Mouse (Mus musculus) heart, postnatal 10 days (tissue): Measurements from ENCODE around the gene Fam228b. TPM values are rescaled to one million over a fixed set of nuclear protein-coding genes. Genes with fewer than 3 reads are reported as not detected.
"Not testable (repeated sequence)": the region's sequence is repeated elsewhere in the genome, so short reads cannot be mapped to it uniquely, and the experiment has no call there.

Experiments
- DNase-seq, 2 experiments: peaks; one replicate each; pipeline ENCODE4 v3.0.0; 2021
- intact Hi-C: fragments of 180-260 bp; cut with DNase I; formaldehyde crosslinking; loops from one replicate; pipeline ENCODE4 v1.15.1; 2025
- total RNA-seq, 2 experiments: library from RNA; stranded (reverse); gene quantifications; 2 replicates each; pipeline ENCODE4 v1.2.3; 2021

The Fam228b gene
- total RNA-seq, 2 experiments from 2014 or later = 3.3 to 3.4 TPM

GRCm38 (mm10) chr12:4754451-4754850, 14.6 kb downstream of the Fam228b start:
- intact Hi-C loops, DNase-seq: not testable (repeated sequence)

- intact Hi-C loops = no loop called here
Measured at GRCm38 (mm10) chr12:4744486-4744885, 24.6 kb downstream of the Fam228b start.

GRCm38 (mm10) chr12:4742183-4742582, 26.9 kb downstream of the Fam228b start:
- intact Hi-C loops = no loop called here
- no peak for DNase-seq

More at GRCm38 (mm10) chr12:4744486-4744885, 24.6 kb downstream of the Fam228b start:
- DNase-seq = peak; percentile 19 to 27

GRCm38 (mm10) chr12:4740823-4741222, 28.2 kb downstream of the Fam228b start:
- peak; percentile 9 to 12 for DNase-seq
- intact Hi-C loops = no loop called here

GRCm38 (mm10) chr12:4738031-4738576, 31.0 kb downstream of the Fam228b start, which contains the start of gene Fam228a:
TSS of gene Fam228a (minus strand) at chr12:4738430.
- intact Hi-C loops = no loop called here

GRCm38 (mm10) chr12:4732332-4732731, 36.7 kb downstream of the Fam228b start:
- intact Hi-C loops = no loop called here
- DNase-seq = no peak

More at GRCm38 (mm10) chr12:4738031-4738576, 31.0 kb downstream of the Fam228b start, which contains the start of gene Fam228a:
- DNase-seq = no peak

- intact Hi-C loops = no loop called here
- DNase-seq = no peak
Measured at GRCm38 (mm10) chr12:4731629-4732028, 37.4 kb downstream of the Fam228b start.

GRCm38 (mm10) chr12:4729165-4729564, 39.9 kb downstream of the Fam228b start:
- DNase-seq = no peak
- intact Hi-C loops = no loop called here

GRCm38 (mm10) chr12:4719762-4720754, 49.0 kb downstream of the Fam228b start:
- intact Hi-C loops = no loop called here

GRCm38 (mm10) chr12:4719066-4719761, 49.9 kb downstream of the Fam228b start:
- intact Hi-C loops = no loop called here
- DNase-seq = no peak

More at GRCm38 (mm10) chr12:4719762-4720754, 49.0 kb downstream of the Fam228b start:
- no peak for DNase-seq

GRCm38 (mm10) chr12:4717417-4717816, 51.6 kb downstream of the Fam228b start:
- DNase-seq = peak in 1 of 2 experiments; percentile 19
- intact Hi-C loops = no loop called here

GRCm38 (mm10) chr12:4715606-4716005, 53.5 kb downstream of the Fam228b start:
- DNase-seq = no peak
- intact Hi-C loops = no loop called here

- intact Hi-C loops = no loop called here
- DNase-seq = no peak
Measured at GRCm38 (mm10) chr12:4713361-4713760, 55.7 kb downstream of the Fam228b start.

GRCm38 (mm10) chr12:4709926-4710325, 59.1 kb downstream of the Fam228b start:
- no peak for DNase-seq
- intact Hi-C loops = no loop called here

GRCm38 (mm10) chr12:4708881-4709604, 60.0 kb downstream of the Fam228b start:
- no peak for DNase-seq
- intact Hi-C loops = no loop called here

GRCm38 (mm10) chr12:4708296-4708695, 60.8 kb downstream of the Fam228b start:
- intact Hi-C loops = no loop called here
- no peak for DNase-seq

GRCm38 (mm10) chr12:4707488-4708017, 61.5 kb downstream of the Fam228b start:
- DNase-seq = no peak
- intact Hi-C loops = no loop called here

- intact Hi-C loops = no loop called here
- DNase-seq = no peak
Measured at GRCm38 (mm10) chr12:4706901-4707300, 62.2 kb downstream of the Fam228b start.

GRCm38 (mm10) chr12:4706175-4706574, 62.9 kb downstream of the Fam228b start:
- intact Hi-C loops = no loop called here
- DNase-seq = no peak

- intact Hi-C loops, DNase-seq: not testable (repeated sequence)
Measured at GRCm38 (mm10) chr12:4705626-4706025, 63.4 kb downstream of the Fam228b start.
